Mouse (Mus musculus): ENCODE measurements around the gene Tdp2.

DNA sequence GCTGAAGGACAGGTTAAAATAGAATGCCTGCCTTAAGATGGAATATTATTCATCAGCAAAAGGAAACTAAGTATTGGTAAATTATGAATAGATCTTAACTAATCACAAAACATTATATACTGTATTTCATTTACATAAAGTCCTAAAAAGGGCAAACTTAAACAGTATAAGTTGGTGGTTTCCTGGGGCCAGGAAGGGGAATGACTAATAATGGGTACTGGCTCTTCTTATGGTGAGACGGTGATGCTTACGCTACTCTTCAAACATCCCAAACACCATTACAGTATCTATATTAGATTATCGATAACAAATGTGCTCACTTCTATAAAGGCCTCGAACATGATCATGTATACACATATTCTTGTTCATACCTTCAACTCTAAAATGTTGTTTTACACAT is 32.8 kb upstream of the Tdp2 start:
- TF ChIP-seq CTCF (IDR thresholded peaks at IDR 0.05; ENCODE audit: extremely low read depth, insufficient read depth, insufficient read length, insufficient replicate concordance): no peak
- TF ChIP-seq POLR2A (IDR thresholded peaks at IDR 0.05; ENCODE audit: low read depth, low read length): no peak
